Mouse (Mus musculus) heart, adult 9 months (tissue): ENCODE data around the gene Mrgprg.
A peak's percentile ranks its signal among the peaks of the same experiment; 100 is the strongest.

Experiments used
- DNase-seq, 2 experiments: peaks; one replicate each; pipeline ENCODE4 v3.0.0; 2022; ENCODE audit warnings: low spot score in 2 of 2

Gene Mrgprg

GRCm38 (mm10) chr7:143766893-143767292 lies at the start of gene Mrgprg:
Gene Mrgprg (minus strand): TSS chr7:143766993.
- no peak for DNase-seq

- no peak for DNase-seq
Observed at GRCm38 (mm10) chr7:143808909-143809308, 42.1 kb upstream of the Mrgprg start.

- DNase-seq: no peak
Observed at GRCm38 (mm10) chr7:143805199-143805624, 38.4 kb upstream of the Mrgprg start.

GRCm38 (mm10) chr7:143801195-143802065 lies 34.6 kb upstream of the Mrgprg start:
- DNase-seq: no peak

- no peak for DNase-seq
Observed at GRCm38 (mm10) chr7:143800770-143801169, 34.0 kb upstream of the Mrgprg start.

GRCm38 (mm10) chr7:143798783-143799182 lies 32.0 kb upstream of the Mrgprg start:
- no peak for DNase-seq

GRCm38 (mm10) chr7:143793121-143793520 lies 26.3 kb upstream of the Mrgprg start:
- no peak for DNase-seq

- no peak for DNase-seq
Observed at GRCm38 (mm10) chr7:143792336-143792985, 25.7 kb upstream of the Mrgprg start.

- DNase-seq: peak; percentile 89 to 95
Observed at GRCm38 (mm10) chr7:143783996-143784829, 17.4 kb upstream of the Mrgprg start, which contains the start of gene Mrgpre. Gene Mrgpre (minus strand): TSS chr7:143784500.

- no peak for DNase-seq
Observed at GRCm38 (mm10) chr7:143783378-143783995, 16.7 kb upstream of the Mrgprg start.

GRCm38 (mm10) chr7:143777375-143777774 lies 10.6 kb upstream of the Mrgprg start:
- DNase-seq: peak; percentile 56 to 75

- no peak for DNase-seq
Observed at GRCm38 (mm10) chr7:143776137-143776536, 9.3 kb upstream of the Mrgprg start.

- DNase-seq: no peak
Observed at GRCm38 (mm10) chr7:143769461-143769860, 2.7 kb upstream of the Mrgprg start.

- DNase-seq: no peak
Observed at GRCm38 (mm10) chr7:143768267-143768666, 1.5 kb upstream of the Mrgprg start.

GRCm38 (mm10) chr7:143764876-143765530 lies 1.8 kb downstream of the Mrgprg start:
- no peak for DNase-seq

- no peak for DNase-seq
Observed at GRCm38 (mm10) chr7:143763794-143764193, 3.0 kb downstream of the Mrgprg start.

- DNase-seq: no peak
Observed at GRCm38 (mm10) chr7:143758956-143759355, 7.8 kb downstream of the Mrgprg start.

GRCm38 (mm10) chr7:143757696-143758095 lies 9.1 kb downstream of the Mrgprg start:
- no peak for DNase-seq

- DNase-seq: peak; percentile 77
Observed at GRCm38 (mm10) chr7:143757027-143757390, 9.8 kb downstream of the Mrgprg start.

- no peak for DNase-seq
Observed at GRCm38 (mm10) chr7:143756125-143757026, 10.4 kb downstream of the Mrgprg start, which contains the start of gene Osbpl5. Gene Osbpl5 (minus strand): TSS chr7:143756985.
